Mouse (Mus musculus) neural tube, embryonic 15.5 days (tissue): ENCODE data around the gene Wfdc21. TPM values are rescaled to one million over a fixed set of nuclear protein-coding genes. Genes with fewer than 3 reads are reported as not detected.

ENCODE experiments used
- ATAC-seq: fragments of 200-750 bp; cut with Nextera tagmentation; 2 replicates; pipeline ENCODE4 v1.8.0; 2017; ENCODE audit warnings: mild to moderate bottlenecking, moderate TSS enrichment, moderate library complexity; ENCODE audit not compliant: low FRiP score
- H3K27ac ChIP-seq: fragments of 300-500 bp; sonication (generic); replicated peaks from 2 replicates; pipeline ENCODE4 v1.5.1; 2015; ENCODE audit warnings: mild to moderate bottlenecking, inconsistent platforms
- H3K27me3 ChIP-seq: fragments of 300-500 bp; sonication (generic); replicated peaks from 2 replicates; pipeline ENCODE4 v1.6.1; 2015; ENCODE audit warnings: inconsistent platforms
- H3K36me3 ChIP-seq: fragments of 300-500 bp; sonication (generic); 2 replicates; pipeline ENCODE4 v1.6.1; 2015; ENCODE audit warnings: inconsistent platforms
- H3K4me1 ChIP-seq: fragments of 300-500 bp; sonication (generic); 2 replicates; pipeline ENCODE4 v1.6.1; 2015; ENCODE audit warnings: inconsistent platforms
- H3K4me2 ChIP-seq: fragments of 300-500 bp; sonication (generic); 2 replicates; pipeline ENCODE4 v1.6.1; 2015; ENCODE audit warnings: inconsistent platforms, mild to moderate bottlenecking, moderate library complexity
- H3K4me3 ChIP-seq: fragments of 300-500 bp; sonication (generic); replicated peaks from 2 replicates; pipeline ENCODE4 v1.5.1; 2015; ENCODE audit warnings: mild to moderate bottlenecking, inconsistent platforms
- H3K9ac ChIP-seq: fragments of 300-500 bp; sonication (generic); replicated peaks from 2 replicates; pipeline ENCODE4 v1.6.1; 2015; ENCODE audit warnings: mild to moderate bottlenecking, inconsistent platforms
- H3K9me3 ChIP-seq: fragments of 300-500 bp; sonication (generic); replicated peaks from 2 replicates; pipeline ENCODE4 v1.6.1; 2016; ENCODE audit warnings: inconsistent platforms
- WGBS: fragments of 180-500 bp; shearing (Covaris S2); methylation state at CpG from one replicate; pipeline ENCODE4 v1.1.7; 2015; ENCODE audit warnings: mixed read lengths; 5-methylcytosine and 5-hydroxymethylcytosine counted together
- polyA plus RNA-seq: library from polyadenylated mRNA; unstranded; fragments of >200 nt; fragmentation: Nextera tagmentation; extraction: Ambion mirVana; gene quantifications from 2 replicates; pipeline ENCODE4 v1.2.1, GENCODE M21; 2015

Wfdc21 gene
- polyA plus RNA-seq, 1 experiment from 2014 or later: 0.41 TPM

DNA sequence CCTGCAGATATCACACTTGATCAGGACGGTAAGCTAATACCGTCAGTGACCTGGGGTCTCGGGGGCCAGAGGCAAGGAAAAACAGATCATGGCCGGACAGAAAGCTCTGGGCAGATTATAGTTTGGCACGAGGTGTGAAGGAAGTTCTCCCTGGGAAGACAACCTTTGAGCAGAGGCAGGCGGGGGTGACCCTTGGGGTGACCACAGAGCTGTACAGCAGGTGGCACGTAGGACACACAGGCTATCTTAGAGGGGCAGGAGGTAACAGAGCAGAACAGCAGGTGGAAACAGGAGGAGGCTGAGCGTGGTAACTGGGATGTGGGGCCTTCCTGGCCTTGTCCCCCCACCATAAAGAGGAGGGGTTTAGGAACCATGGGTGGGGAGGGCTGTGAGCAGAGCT is 41.6 kb downstream of the Wfdc21 start:
- H3K9me3 ChIP-seq: no peaks in the 10 kb centered on the region
- 84% methylated on average over 8 of the region's 8 CpGs for WGBS

DNA sequence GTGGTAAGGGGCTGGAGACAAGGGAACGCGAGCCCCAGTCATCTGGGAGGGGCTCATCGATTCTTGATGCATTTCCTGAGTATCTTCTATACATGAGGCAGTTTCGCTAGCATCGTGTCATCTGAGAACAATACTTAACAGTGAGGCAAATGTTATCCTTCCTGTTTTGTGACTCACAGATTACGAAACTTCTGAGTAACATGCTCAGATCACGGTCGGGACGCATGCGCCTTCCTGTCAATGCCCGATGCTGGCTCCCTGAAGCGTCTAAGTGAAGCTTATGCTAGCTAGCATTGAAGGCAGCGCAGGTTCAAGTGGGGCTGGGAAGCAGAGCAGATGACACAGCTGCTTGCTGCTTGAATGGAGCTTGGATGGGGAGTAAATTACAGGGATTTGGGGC is 42.5 kb downstream of the Wfdc21 start:
- no peaks in the 10 kb centered on the region for H3K27me3 ChIP-seq
- H3K36me3 ChIP-seq: peaks cover 4% of the 10 kb centered on the region; the same call in 1 of the 2 replicates
- no peak overlapping the region for H3K27ac ChIP-seq
- WGBS: 71% methylated on average over 13 of the region's 13 CpGs
- no peak for ATAC-seq
- H3K4me3 ChIP-seq: no peak overlapping the region
- no peaks in the 10 kb centered on the region for H3K9me3 ChIP-seq
- no peak overlapping the region for H3K4me2 ChIP-seq
- no peak overlapping the region for H3K9ac ChIP-seq
- no peaks in the 10 kb centered on the region for H3K4me1 ChIP-seq

More for the DNA sequence above, 41.6 kb downstream of the Wfdc21 start:
- Histone ChIP-seq H3K27ac (no peak overlapping the region), H3K36me3 (peaks cover 6% of the 10 kb centered on the region), H3K4me1 (no peaks in the 10 kb centered on the region), H3K4me3 (no peak overlapping the region), H3K27me3 (no peaks in the 10 kb centered on the region), H3K4me2 (no peak overlapping the region), H3K9ac (no peak overlapping the region)
- ATAC-seq: no peak

DNA sequence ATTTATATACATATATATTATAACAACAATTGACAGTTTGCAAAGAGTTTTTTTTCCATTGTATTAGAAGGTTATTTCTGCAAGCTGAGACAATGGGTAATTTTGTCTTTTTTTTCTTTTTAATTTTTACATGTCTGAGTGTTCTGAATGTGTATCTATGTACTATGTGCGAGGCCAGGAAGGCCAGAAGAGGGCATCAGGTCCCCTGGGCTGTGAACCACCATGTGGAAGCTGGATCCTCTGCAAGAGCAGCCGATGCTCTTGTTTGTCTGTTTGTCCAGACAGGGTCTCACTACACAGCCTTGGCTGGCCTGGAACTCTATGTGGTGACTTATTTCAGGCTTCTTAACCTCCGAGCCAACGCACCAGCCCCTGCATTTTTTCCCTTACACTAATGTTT is 44.4 kb downstream of the Wfdc21 start:
- Histone ChIP-seq H3K27ac (no peak overlapping the region), H3K36me3 (peaks cover 4% of the 10 kb centered on the region; the same call in 1 of the 2 replicates), H3K4me1 (no peaks in the 10 kb centered on the region), H3K4me2 (no peak overlapping the region), H3K27me3 (no peaks in the 10 kb centered on the region), H3K4me3 (no peak overlapping the region), H3K9ac (no peak overlapping the region), H3K9me3 (no peaks in the 10 kb centered on the region)
- 79% methylated on average over 4 of the region's 4 CpGs for WGBS
- no peak for ATAC-seq

DNA sequence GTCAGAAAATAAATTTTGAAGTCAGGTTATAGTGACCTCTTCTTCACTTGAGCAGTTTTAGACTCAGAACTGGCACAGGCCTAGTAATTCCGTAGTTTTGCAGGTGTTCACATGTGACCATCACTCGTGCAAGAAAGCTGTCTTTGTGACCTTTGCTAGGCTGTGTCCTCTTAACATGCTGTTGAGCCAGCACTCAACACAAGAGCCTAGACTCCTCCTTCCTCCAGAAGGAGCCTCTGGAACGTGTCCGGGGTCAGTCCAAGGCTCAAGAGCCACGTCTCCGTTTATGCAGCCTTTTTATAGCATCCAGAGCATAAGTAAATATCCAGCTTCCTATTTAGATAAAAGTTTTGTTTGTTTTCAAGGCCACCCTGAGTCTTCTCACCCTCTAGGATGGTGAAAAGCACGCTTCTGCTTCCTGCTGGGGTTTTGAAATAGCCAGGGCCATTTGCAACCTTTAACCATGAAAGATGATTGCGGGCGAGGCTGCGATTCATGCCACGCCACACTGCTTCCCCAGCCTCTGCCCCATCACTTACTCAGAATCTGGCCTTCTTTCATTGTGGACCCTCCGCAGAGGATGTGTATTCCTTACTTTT is 45.7 kb downstream of the Wfdc21 start:
- no peak overlapping the region for H3K4me3 ChIP-seq
- H3K4me1 ChIP-seq: no peaks in the 10 kb centered on the region
- no peak overlapping the region for H3K4me2 ChIP-seq
- no peak overlapping the region for H3K27ac ChIP-seq
- peaks cover under 1% of the 10 kb centered on the region; the same call in 1 of the 2 replicates for H3K36me3 ChIP-seq
- ATAC-seq: no peak
- H3K9ac ChIP-seq: no peak overlapping the region
- H3K9me3 ChIP-seq: no peaks in the 10 kb centered on the region
- WGBS: 84% methylated on average over 12 of the region's 12 CpGs
- no peaks in the 10 kb centered on the region for H3K27me3 ChIP-seq

DNA sequence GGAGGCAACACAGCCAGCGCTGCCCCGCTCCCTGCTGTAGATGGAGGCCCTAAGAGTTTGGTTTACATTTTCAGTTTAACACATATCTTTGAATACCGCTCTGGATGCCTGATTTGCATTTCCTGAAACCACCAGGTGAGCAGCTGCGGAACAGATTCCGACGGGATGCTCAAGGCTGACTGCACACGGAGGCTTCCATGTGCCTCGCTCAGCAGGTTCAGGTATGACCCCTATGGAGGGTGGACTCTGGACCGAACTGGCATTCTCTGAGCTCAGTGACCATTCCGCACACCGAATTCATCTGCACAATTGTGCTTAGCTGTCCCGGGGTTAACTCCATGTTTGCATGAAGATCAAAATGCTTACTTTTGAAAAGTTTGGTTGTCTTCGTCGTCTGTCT is 46.5 kb downstream of the Wfdc21 start:
- 89% methylated on average over 14 of the region's 14 CpGs for WGBS

DNA sequence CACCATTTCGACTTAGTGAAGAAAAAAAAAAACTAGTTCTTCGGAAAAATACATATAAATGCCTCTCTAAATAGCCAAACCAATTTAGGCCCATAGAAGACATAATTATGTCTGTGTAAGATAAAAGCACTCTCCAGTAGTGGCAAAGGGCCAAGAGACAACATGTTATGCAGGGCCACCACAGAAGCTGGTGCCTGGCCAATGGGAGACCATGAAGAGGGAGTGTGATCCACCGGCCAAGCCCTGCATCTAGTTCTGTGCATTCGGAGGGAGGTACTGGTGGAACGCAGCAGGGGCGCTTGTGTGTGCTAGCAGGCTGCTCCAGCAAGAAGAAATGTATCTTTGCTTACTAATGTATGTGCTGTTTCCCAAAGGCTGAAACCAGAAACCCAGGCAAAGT is 49.4 kb downstream of the Wfdc21 start:
- WGBS: 74% methylated on average over 6 of the region's 6 CpGs
- no peak overlapping the region for H3K9ac ChIP-seq
- ATAC-seq: no peak
- no peaks in the 10 kb centered on the region for H3K9me3 ChIP-seq
- H3K4me2 ChIP-seq: no peak overlapping the region
- no peaks in the 10 kb centered on the region for H3K36me3 ChIP-seq
- no peaks in the 10 kb centered on the region for H3K4me1 ChIP-seq
- H3K27me3 ChIP-seq: no peaks in the 10 kb centered on the region
- H3K4me3 ChIP-seq: no peak overlapping the region
- no peak overlapping the region for H3K27ac ChIP-seq

More for the DNA sequence above, 46.5 kb downstream of the Wfdc21 start:
- Histone ChIP-seq H3K4me1 (no peaks in the 10 kb centered on the region), H3K9ac (no peak overlapping the region), H3K27me3 (no peaks in the 10 kb centered on the region), H3K4me2 (no peak overlapping the region), H3K36me3 (no peaks in the 10 kb centered on the region), H3K27ac (no peak overlapping the region), H3K4me3 (no peak overlapping the region), H3K9me3 (no peaks in the 10 kb centered on the region)
- no peak for ATAC-seq

DNA sequence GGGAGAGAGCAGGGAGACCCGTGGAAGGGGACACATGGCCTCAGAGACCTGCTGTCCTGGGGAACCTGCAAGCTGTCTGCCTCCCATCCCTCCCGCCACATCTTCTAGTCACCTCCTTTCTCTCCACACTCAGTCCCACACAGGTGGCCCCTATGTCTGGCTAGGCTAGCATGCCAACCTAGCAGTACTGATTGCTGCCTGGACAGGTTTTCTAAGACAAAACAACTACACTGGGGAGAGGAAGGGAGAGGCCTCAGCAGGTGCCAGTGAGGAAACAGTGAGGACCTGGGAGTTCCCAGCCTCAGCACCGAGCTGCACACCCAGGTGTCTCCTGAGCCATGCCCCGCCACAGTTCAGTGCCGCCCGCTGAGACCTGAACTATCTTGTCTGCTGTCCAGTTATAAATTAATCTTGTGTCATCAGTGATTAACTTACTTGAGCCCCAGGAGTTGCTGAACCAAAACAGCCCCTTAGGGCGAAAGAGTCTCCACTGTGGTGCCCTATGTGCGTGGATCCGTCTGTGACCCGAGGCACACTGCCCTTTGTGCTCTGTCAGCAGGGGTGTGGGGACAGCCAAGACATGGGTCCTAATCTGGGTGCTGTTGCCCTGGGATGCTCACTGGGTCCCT is 50.4 kb downstream of the Wfdc21 start:
- Histone ChIP-seq H3K4me3 (no peak overlapping the region), H3K27me3 (no peaks in the 10 kb centered on the region), H3K27ac (no peak overlapping the region), H3K4me1 (no peaks in the 10 kb centered on the region), H3K9me3 (no peaks in the 10 kb centered on the region), H3K9ac (no peak overlapping the region), H3K4me2 (no peak overlapping the region), H3K36me3 (no peaks in the 10 kb centered on the region)
- no peak for ATAC-seq
- WGBS: 87% methylated on average over 10 of the region's 10 CpGs

DNA sequence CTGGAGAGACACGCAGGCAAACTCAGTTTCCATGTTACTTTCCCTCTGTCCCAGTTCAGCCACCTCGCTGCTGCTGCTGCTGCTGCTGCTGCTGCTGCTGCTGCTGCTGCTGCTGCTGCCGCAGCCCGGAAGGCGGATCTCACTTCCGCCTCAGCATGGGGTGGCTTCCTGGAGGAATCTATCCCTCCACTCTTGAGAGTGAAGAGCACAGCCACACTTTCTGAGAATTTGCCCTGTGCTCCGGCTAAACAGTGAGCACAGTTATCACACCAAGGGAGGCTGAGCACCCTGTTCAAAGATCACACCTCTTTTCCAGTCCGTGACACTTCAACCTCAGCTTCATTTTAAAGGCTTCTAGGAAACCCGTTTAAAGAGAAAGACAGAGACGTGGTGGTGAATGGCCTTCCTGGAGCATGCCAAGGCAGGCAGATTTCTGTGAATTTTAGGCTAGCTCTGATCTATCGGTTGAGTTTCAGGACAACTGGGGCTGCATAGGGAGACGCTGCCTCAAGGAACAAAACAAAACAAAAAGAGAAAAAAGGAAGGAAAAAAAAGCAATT is 53.2 kb downstream of the Wfdc21 start:
- Histone ChIP-seq H3K36me3 (no peaks in the 10 kb centered on the region), H3K9me3 (no peaks in the 10 kb centered on the region), H3K4me3 (no peak overlapping the region), H3K27me3 (no peaks in the 10 kb centered on the region), H3K27ac (no peak overlapping the region), H3K4me2 (no peak overlapping the region), H3K9ac (no peak overlapping the region), H3K4me1 (no peaks in the 10 kb centered on the region)
- WGBS: 72% methylated on average over 12 of the region's 12 CpGs
- ATAC-seq: no peak

DNA sequence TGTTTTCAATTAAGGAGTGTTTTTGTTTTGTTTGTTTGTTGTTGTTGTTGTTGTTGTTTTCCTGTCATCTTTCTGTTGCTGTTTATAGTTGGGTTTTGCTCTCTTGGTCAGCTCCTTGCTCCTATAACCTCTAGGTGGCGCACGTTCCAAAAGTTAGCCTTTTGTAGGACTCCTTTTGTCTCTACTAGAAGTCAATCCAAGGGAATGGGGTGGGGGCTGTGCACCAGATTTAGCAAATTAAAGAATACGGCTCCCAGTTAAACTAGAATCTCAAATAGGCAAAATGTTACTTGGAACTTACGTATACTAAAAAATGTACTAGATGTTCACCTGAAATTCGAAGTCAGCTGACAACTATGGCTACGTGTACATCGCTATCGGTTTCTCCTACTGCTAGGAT is 55.4 kb downstream of the Wfdc21 start:
- Histone ChIP-seq H3K4me3 (no peak overlapping the region), H3K27me3 (no peaks in the 10 kb centered on the region), H3K9ac (no peak overlapping the region), H3K36me3 (no peaks in the 10 kb centered on the region), H3K9me3 (no peaks in the 10 kb centered on the region), H3K4me1 (no peaks in the 10 kb centered on the region), H3K4me2 (no peak overlapping the region), H3K27ac (no peak overlapping the region)
- no peak for ATAC-seq
- 70% methylated on average over 8 of the region's 8 CpGs for WGBS

Other genes starting within 250 kb of the Wfdc21 start
- gene Heatr9, start 224.8 kb upstream of the Wfdc21 start, polyA plus RNA-seq: not detected in 2 replicates
- 5.1 TPM in 1 of 2 replicates, not detected in the other for gene Ccl5, start 216.4 kb upstream of the Wfdc21 start, polyA plus RNA-seq
- gene Ccl9, start 168.3 kb upstream of the Wfdc21 start, polyA plus RNA-seq: 2.7 and 4.5 TPM in 2 replicates
- 2.8 and 4.4 TPM in 2 replicates for gene Ccl6, start 153.9 kb upstream of the Wfdc21 start, polyA plus RNA-seq
- not detected in 2 replicates for gene Rpl9-ps1, start 101.3 kb upstream of the Wfdc21 start, polyA plus RNA-seq
- gene Ccl3, start 97.6 kb upstream of the Wfdc21 start, polyA plus RNA-seq: 0.91 and 1.9 TPM in 2 replicates
- gene Ccl4, start 84.4 kb upstream of the Wfdc21 start, polyA plus RNA-seq: 1.1 and 1.5 TPM in 2 replicates
- gene Wfdc17, start 42.9 kb upstream of the Wfdc21 start, polyA plus RNA-seq: 0.84 and 1.1 TPM in 2 replicates
- gene Wfdc18, start 37.9 kb upstream of the Wfdc21 start, polyA plus RNA-seq: 0.91 TPM in 1 of 2 replicates, not detected in the other
- gene Heatr6, start 6.8 kb downstream of the Wfdc21 start, polyA plus RNA-seq: 28.1 and 32.4 TPM in 2 replicates
- gene Hnf1b, start 103.1 kb downstream of the Wfdc21 start, polyA plus RNA-seq: 0.77 and 1.2 TPM in 2 replicates
- gene Ddx52, start 195.1 kb downstream of the Wfdc21 start, polyA plus RNA-seq: 21.6 and 23.9 TPM in 2 replicates
- gene Synrg, start 217.5 kb downstream of the Wfdc21 start, polyA plus RNA-seq: 18.3 and 19.6 TPM in 2 replicates